Mouse (Mus musculus): ENCODE results near the gene Osbpl9.

The Osbpl9 gene

GRCm38 (mm10) chr4:109029857-109030256 lies 172.2 kb downstream of the Osbpl9 start:
- DNase-seq, result no peak

DNA sequence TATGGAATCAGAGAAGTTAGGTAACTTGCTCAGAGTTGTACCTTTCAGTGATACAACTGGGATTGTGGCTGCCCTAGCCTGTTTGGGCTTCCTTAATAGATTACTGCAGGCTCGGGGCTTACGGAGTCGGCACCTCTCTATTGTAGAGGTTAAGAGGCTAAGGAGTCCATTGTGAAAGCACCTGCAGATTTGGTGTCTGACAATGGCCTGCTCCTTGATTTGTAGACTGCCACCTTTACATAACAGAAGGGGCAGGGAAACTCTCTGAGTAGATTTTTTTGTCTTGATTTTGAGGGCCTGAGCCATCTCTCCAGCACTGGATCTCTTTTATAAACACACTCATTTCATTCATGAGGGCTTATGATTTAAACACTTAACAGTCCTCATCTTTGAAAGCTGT lies 175.5 kb downstream of the Osbpl9 start:
- no peak for DNase-seq

GRCm38 (mm10) chr4:109025061-109025460 lies 177.0 kb downstream of the Osbpl9 start:
- DNase-seq, result no peak

GRCm38 (mm10) chr4:109021976-109022375 lies 180.1 kb downstream of the Osbpl9 start:
- DNase-seq, result no peak

DNA sequence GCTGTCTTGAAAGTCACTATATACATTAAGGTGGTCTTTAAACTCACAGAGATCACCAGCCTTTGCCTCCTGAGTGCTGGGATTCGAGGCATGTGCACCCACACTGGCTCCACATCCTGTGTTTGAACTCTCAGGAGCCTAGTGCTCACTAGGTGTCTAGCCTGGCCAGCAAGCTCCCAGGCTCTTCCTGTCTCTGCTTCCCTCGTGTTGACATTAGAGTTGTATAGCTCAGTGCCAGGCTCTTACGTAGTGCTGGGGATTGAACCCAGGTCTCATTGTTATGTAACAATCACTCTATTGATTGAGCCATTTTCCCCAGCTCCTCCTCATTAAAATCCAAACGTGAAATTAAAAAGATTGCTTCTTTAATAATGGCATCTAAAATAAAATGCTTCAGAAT lies 182.8 kb downstream of the Osbpl9 start:
- DNase-seq, result no peak

GRCm38 (mm10) chr4:109017441-109017840 lies 184.6 kb downstream of the Osbpl9 start:
- DNase-seq, result no peak

GRCm38 (mm10) chr4:109014091-109014490 lies 188.0 kb downstream of the Osbpl9 start:
- no peak for DNase-seq

Measured in thymus, postnatal 36 days (tissue).